Mouse (Mus musculus) left cerebral cortex, postnatal 36 days (tissue): ENCODE measurements at regions not wholly inside any gene's neighbourhood (a gene's known extent, or its start where the extent isn't known, plus 50 kb on each side); places are given as distances from the start of the nearest gene placed in this dataset.

Experiments
- DNase-seq, 2 experiments: peaks; one replicate each; pipeline ENCODE4 v3.0.0; 2021 to 2022; ENCODE audit warnings: low spot score in 2 of 2, mixed read lengths in 1 of 2
- intact Hi-C: fragments of 180-260 bp; cut with DNase I; formaldehyde crosslinking; loops from one replicate; pipeline ENCODE4 v1.15.1; 2025

DNA sequence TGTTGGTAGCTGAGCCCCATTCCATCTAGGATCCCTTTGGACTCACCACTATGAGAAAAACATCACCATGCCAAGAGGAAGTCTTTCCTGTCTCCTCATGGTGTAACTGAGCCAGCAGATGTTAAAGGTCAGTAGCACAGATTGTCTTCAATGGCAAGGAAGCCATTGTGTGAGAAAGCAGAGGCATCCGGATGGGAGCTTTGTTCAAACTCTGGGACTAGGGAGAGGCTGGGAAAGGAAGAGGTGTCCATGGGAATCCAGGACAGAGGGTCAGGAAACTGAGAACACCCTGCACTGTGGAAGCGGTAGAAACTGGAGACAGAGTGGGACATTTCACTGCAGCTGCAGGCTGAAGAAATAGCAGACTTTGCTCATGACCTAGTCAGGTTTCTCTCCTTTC, 173.1 kb upstream of the Tnp1 start:
- intact Hi-C loops = no loop called here
- no peak for DNase-seq

GRCm38 (mm10) chr1:73184477-73184876, 168.8 kb upstream of the Tnp1 start:
- intact Hi-C loops = no loop called here
- DNase-seq = no peak

DNA sequence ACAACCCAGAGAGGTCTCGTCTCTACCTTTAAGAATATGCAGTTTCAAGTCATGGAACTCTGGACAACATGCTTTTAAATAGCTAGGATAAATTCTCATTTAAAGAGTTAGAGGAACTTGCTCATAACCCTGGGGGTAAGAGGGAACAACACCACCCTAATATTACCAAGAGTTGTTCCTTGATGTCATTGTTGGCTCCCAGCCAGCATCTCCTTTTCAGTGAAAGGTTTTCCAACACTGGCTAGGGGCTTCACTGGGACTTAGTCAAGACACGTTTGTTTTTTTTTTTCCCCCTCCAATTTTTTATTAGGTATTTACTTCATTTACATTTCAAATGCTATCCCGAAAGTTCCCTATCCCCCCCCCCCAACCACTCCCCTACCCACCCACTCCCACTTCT, 163.1 kb upstream of the Tnp1 start:
- no peak for DNase-seq
- intact Hi-C loops = no loop called here

DNA sequence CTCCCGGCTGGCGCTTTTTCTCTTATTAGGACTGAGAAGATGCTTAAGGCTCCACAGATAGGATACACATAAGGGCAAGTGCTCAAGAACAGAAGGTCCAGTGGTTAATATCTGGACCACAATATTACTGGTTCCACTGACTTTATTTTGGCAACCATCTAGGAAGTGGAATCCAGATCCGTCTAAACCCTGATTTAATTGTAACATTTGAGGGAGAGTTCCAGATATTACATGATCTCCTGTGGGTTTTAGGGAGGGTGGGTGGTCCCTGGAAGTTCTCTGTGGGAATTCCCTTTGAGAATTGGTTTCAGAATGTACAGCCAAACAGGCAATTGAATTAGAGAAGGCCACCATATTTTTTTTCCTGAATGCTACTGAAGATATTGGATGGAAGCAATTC, 161.4 kb upstream of the Tnp1 start:
- no peak for DNase-seq

GRCm38 (mm10) chr1:73170668-73171008, 154.9 kb upstream of the Tnp1 start:
- no peak for DNase-seq
- intact Hi-C loops = no loop called here

More for the DNA sequence above, 161.4 kb upstream of the Tnp1 start:
- intact Hi-C loops = no loop called here

DNA sequence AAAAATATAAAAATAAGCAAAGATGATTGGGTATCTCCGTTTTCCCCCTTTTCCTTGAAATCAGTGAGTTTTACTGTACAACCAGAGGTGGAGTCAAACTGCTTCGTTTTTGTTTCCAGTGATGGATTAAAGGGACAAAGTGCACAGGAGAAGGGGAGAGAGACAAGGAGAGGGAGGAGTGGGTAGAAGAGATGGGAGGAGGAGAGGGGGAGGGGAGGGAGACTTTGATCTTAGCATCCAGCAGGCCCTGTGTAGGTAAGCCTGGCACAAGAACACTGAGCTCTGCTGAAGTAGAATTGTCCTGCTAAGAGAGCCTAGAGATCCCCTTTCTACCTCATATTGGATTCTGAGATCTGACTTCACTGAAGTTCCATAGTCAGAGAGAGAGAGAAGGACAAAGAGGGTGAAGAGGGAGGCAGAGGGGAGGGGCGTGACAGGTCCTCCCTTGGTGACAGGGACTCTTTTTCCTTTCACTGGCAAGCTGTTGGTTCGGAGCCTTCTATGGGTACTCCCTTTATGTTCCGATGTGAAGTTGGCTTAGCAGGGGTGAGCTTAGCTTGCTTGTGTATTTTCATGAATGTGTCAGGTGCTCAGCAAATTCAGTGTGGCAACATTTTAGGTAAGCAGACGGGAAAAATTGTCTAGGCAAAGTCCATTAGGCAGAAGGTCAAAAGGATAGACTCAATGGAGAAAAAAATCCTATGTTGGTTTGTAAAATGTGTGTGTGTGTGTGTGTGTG, 154.4 kb upstream of the Tnp1 start:
- intact Hi-C loops = no loop called here

GRCm38 (mm10) chr1:73169077-73169869, 153.6 kb upstream of the Tnp1 start:
- no peak for DNase-seq
- intact Hi-C loops = no loop called here

More for the DNA sequence above, 154.4 kb upstream of the Tnp1 start:
- DNase-seq = no peak

- no peak for DNase-seq
These were observed 144.5 kb upstream of the Tnp1 start for GRCm38 (mm10) chr1:73160199-73160598.

GRCm38 (mm10) chr1:73159405-73159976, 143.8 kb upstream of the Tnp1 start:
- DNase-seq = no peak
- intact Hi-C loops = no loop called here

More at GRCm38 (mm10) chr1:73160199-73160598, 144.5 kb upstream of the Tnp1 start:
- intact Hi-C loops = no loop called here

DNA sequence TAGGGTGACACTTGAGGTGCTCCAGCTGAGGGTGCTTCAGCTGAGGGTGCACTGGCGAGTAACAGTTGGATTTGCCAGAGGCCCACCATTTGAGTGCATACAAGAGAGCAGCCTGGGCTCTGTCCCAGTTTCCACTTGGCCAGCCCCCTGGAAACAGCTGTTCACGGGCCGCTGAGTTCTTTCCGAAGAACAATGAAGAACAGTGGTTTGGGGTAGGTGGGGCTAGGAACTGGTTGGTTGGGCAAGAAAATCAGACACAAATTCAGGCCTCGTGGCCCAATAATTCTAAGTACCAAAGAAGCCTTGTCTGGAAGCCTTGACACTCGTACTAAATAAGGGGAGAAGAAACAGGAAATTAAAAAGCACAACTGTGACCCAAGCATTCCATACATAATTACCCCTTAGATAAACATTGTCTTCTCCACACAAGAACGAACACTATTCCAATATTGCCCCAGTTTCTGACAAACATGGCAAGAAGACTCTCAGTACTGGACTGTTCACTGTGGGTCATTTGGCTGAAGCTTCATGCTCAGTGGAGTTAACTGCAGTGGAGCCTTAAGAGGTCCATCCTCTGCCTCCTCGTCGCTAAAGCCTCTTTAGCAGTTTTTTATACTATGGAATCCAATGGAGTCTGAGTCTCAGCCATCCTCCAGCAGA, 137.9 kb upstream of the Tnp1 start:
- DNase-seq = no peak
- intact Hi-C loops = no loop called here

DNA sequence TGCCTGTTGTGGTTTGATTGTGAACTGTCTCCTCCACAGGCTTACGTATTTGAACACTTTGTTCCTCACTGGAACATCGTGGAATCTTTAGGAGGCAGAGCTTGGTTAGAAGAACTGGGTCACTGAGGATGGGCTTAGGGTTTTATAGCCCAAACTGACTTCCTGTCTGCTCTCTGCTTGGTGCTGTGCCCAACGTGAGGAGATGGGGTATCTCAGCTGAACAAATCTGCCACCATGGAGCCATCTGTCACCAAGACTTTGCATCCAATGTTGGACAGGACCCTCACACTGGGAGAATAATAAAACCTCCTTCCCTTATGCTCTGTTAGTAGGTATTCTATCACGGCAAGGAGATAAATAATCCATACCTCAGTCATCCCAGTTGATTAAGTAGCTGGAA, 134.2 kb upstream of the Tnp1 start:
- intact Hi-C loops = no loop called here
- DNase-seq = no peak

- intact Hi-C loops = no loop called here
These were observed 127.1 kb upstream of the Tnp1 start for GRCm38 (mm10) chr1:73142845-73143244.

DNA sequence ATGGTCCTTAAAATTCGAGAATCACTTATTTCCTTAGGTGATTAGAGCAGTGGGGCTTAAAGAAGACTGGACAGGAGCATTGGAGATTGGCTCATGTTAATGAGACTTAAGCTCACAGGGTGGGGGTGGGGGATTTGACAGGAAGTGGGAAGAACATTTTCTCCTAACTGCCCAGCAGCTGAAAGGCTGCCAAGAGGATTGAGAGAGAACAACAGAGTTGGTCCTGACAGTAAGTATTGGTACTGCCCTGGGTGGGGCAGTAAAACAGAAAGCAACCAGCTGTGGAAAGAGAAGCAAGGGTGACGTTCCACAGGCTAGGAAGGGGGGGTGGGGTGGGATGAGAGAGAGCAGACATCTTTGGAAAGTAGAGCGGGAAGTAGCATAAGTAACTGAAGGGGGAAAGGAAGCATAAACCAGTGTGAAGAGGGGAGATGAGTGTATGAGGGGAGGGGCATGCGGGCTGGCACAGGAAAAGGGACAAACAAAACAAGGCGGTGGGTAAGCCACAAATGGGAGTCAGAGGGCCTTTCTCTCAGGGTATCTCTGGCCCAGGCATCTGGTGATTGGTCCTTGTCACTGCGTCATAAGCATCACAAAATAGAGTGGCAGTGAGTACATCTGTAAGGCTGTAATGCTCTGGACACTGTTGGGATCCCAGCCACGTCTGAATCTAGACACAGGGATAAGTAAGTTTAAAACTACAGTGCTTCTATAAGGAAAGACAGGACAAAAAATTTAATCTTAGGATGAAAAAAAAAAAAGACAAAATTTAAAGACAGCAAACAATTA, 125.0 kb upstream of the Tnp1 start:
- no peak for DNase-seq

More at GRCm38 (mm10) chr1:73142845-73143244, 127.1 kb upstream of the Tnp1 start:
- no peak for DNase-seq

GRCm38 (mm10) chr1:73130215-73130861, 114.6 kb upstream of the Tnp1 start:
- no peak for DNase-seq
- intact Hi-C loops = no loop called here

More for the DNA sequence above, 125.0 kb upstream of the Tnp1 start:
- intact Hi-C loops = no loop called here

DNA sequence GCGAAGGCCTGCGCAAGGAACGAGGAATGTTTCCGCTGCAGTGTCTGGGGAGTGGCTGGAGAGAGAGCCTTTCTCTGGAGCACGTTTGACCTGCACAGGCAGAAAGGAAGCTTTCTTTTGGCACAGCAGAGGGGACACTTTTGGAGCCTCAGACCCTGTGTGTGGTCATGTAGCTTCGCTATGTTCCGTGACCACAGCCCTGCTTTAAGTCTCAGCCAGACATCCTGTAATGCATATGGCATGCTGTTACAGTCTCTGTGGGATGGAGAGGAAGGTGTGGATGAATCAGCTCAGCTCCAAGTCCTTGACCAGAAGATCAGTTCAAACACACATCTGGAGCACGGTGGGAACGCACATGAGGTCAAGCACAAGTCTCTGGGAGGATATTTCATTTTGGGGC, 107.3 kb upstream of the Tnp1 start:
- intact Hi-C loops = no loop called here

DNA sequence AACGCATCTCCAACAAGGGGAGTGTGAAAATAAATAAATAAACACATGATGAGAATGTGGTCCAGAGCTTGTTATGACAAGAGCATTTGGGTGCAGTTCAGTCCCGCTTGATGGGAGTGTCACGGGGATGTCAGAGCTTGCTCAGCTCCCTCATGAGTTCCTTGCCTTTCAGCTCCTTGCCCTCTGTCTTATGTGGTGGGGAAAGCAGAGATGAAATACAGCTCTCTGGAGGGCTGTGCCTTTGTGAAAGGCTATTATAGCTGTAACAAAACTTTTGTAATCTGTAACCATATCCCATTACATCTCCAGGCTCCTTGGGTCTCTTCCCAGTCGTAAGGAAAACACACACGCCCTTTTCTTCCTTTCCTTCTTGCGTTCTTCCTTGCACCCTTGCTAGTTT, 103.0 kb upstream of the Tnp1 start:
- intact Hi-C loops = no loop called here
- no peak for DNase-seq

More for the DNA sequence above, 107.3 kb upstream of the Tnp1 start:
- DNase-seq = no peak

- intact Hi-C loops = no loop called here
- DNase-seq = no peak
These were observed 100.8 kb upstream of the Tnp1 start for GRCm38 (mm10) chr1:73116526-73116925.

GRCm38 (mm10) chr1:73115854-73116253, 100.1 kb upstream of the Tnp1 start:
- no peak for DNase-seq
- intact Hi-C loops = no loop called here

GRCm38 (mm10) chr1:73113137-73113536, 97.4 kb upstream of the Tnp1 start:
- intact Hi-C loops = no loop called here
- DNase-seq = peak in 1 of 2 experiments; percentile 43
